In genomic region chr17:86202972-86203371, GRCm38 (mm10) we compare ENCODE assay signal across 12 mouse cellular contexts. TPM values are rescaled to one million over a fixed set of nuclear protein-coding genes. Genes with fewer than 3 reads are reported as not detected.
DNase-seq lines count a peak whose midpoint lies in the region; ATAC-seq lines count a peak whose summit lies in the region.
"Had no signal": no experiment of that assay in that cellular context is flagged by ENCODE, and none has a peak within 500 bp of the region (broad histone marks: within the 10 kb centered on the region; RNA-seq: fewer than 3 reads in every experiment).

No protein-coding gene starts in this region.

- DNase-seq in heart, adult 11 months: peak; percentile 97
- peak; percentile 93 for DNase-seq in adipocyte (ENCODE audit: low spot score)
- peak; percentile 31 for DNase-seq in heart, adult 8-10 months (ENCODE audit: low spot score)
- DNase-seq in layer of hippocampus, adult 18-20 months (ENCODE audit: low spot score in 2 of 2): no peak
- DNase-seq in cerebellum, adult 8-10 months: no peak
- DNase-seq: kidney, adult 18-20 months; kidney, postnatal 36 days had no signal

- no peak overlapping the region for H3K9ac ChIP-seq in heart, embryonic 11.5 days (ENCODE audit: low read depth, low read length)
- H3K9ac ChIP-seq: hindbrain, embryonic 14.5 days; midbrain, embryonic 13.5 days had no signal

- H3K4me3 ChIP-seq in heart, embryonic 11.5 days (ENCODE audit: low read depth, low read length): no peak overlapping the region
- H3K4me3 ChIP-seq: embryonic facial prominence, embryonic 10.5 days; midbrain, embryonic 13.5 days had no signal

- H3K4me1 ChIP-seq in heart, embryonic 11.5 days (ENCODE audit: control insufficient read depth, insufficient read depth, low read length): peaks cover 57% of the 10 kb centered on the region
- H3K4me1 ChIP-seq: midbrain, embryonic 13.5 days had no signal

- H3K36me3 ChIP-seq in heart, embryonic 11.5 days (ENCODE audit: control insufficient read depth, insufficient read depth, low read length): no peaks in the 10 kb centered on the region
- H3K36me3 ChIP-seq: embryonic facial prominence, embryonic 10.5 days; midbrain, embryonic 13.5 days had no signal

- WGBS in heart, embryonic 11.5 days (ENCODE audit: insufficient replicate concordance): 82% methylated on average over 6 of the region's 6 CpGs

- H3K9me3 ChIP-seq in heart, embryonic 11.5 days (replicated peaks; ENCODE audit: control insufficient read depth, low read length): no peaks in the 10 kb centered on the region
- H3K9me3 ChIP-seq: embryonic facial prominence, embryonic 10.5 days; midbrain, embryonic 13.5 days had no signal

- no peak overlapping the region for H3K27ac ChIP-seq in heart, embryonic 11.5 days (ENCODE audit: low read depth, low read length)
- H3K27ac ChIP-seq: embryonic facial prominence, embryonic 10.5 days; hindbrain, embryonic 14.5 days; midbrain, embryonic 13.5 days had no signal

- no peak for ATAC-seq in heart, embryonic 11.5 days (replicated peaks; ENCODE audit: insufficient number of reproducible peaks, low FRiP score, low TSS enrichment)
- peak; percentile 81 for ATAC-seq in megakaryocyte progenitor cell, adult 5-6 weeks (replicated peaks; ENCODE audit: poor library complexity)
- ATAC-seq: midbrain, embryonic 13.5 days had no signal

- no peak overlapping the region for H3K4me2 ChIP-seq in heart, embryonic 11.5 days
- H3K4me2 ChIP-seq: hindbrain, embryonic 14.5 days; midbrain, embryonic 13.5 days had no signal

- H3K27me3 ChIP-seq in heart, embryonic 11.5 days (ENCODE audit: control insufficient read depth, insufficient read depth, low read length): no peaks in the 10 kb centered on the region
- H3K27me3 ChIP-seq: midbrain, embryonic 13.5 days had no signal

RNA-seq across cellular contexts. Expression of gene Prkce, which starts 35.4 kb away (rescaled TPM):
- 12.8 TPM in 2 replicates for polyA plus RNA-seq in heart, embryonic 11.5 days (2014; fragmentation: Nextera tagmentation; extraction: Ambion mirVana)
- total RNA-seq in heart, adult 8-10 months (2022): 10 to 100 TPM; 24.0 to 30.1 (median 27.4) TPM
- 4.2 and 4.8 TPM in 2 replicates for total RNA-seq in megakaryocyte progenitor cell, adult 5-6 weeks (2015)
- 1.7 and 3.1 TPM in 2 replicates for total RNA-seq in megakaryocyte progenitor cell, adult 5-6 weeks (2017)
- 100 to 1,000 TPM; 388 to 410 TPM for total RNA-seq in layer of hippocampus, adult 18-20 months (2021)

RNA-seq across cellular contexts. Expression of gene Srbd1, which starts 58.0 kb away (rescaled TPM):
- 7.4 and 8.4 TPM in 2 replicates for polyA plus RNA-seq in heart, embryonic 11.5 days (2014; fragmentation: Nextera tagmentation; extraction: Ambion mirVana)
- total RNA-seq in heart, adult 8-10 months (2022): 10 to 100 TPM; 12.5 to 17.5 (median 13.4) TPM
- 22.6 and 33.1 TPM in 2 replicates for total RNA-seq in megakaryocyte progenitor cell, adult 5-6 weeks (2015)
- total RNA-seq in megakaryocyte progenitor cell, adult 5-6 weeks (2017): 22.9 and 25.8 TPM in 2 replicates
- total RNA-seq in layer of hippocampus, adult 18-20 months (2021): 10 to 100 TPM; 15.0 to 15.7 TPM

Comparison
In these comparisons a context has a peak if more than half of its experiments do, and no peak if none do; other contexts are left out.
1. DNase-seq: peak in heart, adult 11 months (single experiment), adipocyte (single experiment) and heart, adult 8-10 months (single experiment); none in layer of hippocampus, adult 18-20 months (0 of 2) and cerebellum, adult 8-10 months (single experiment).
2. RNA of gene Prkce, which starts 35.4 kb away (total RNA-seq): 388 to 410 TPM in layer of hippocampus, adult 18-20 months; 24.0 to 30.1 TPM in heart, adult 8-10 months and 1.7 to 4.8 TPM in megakaryocyte progenitor cell, adult 5-6 weeks; every median in the first group is over 10 times any median in the second.